Mouse (Mus musculus): Measurements from ENCODE around the gene H2-Q4.
"Not testable (repeated sequence)": the region's sequence is repeated elsewhere in the genome, so short reads cannot be mapped to it uniquely, and the experiment has no call there.

- not testable (repeated sequence) for TF ChIP-seq CTCF (conservative IDR thresholded peaks at IDR 0.05; ENCODE audit: low read length); NANOG (IDR thresholded peaks at IDR 0.05; ENCODE audit: borderline replicate concordance, low read length)
These were observed 26.1 kb upstream of the H2-Q4 start for GRCm38 (mm10) chr17:35353275-35353674.

Data from E14TG2a.4 (cell line).